Mouse (Mus musculus): Measurements from ENCODE around the gene Sox13. TPM values are rescaled to one million over a fixed set of nuclear protein-coding genes. Genes with fewer than 3 reads are reported as not detected.
"Not testable (repeated sequence)": the region's sequence is repeated elsewhere in the genome, so short reads cannot be mapped to it uniquely, and the experiment has no call there.

Gene Sox13
- polyA plus RNA-seq, 1 experiment = 45.6 TPM

- no peak for DNase-seq (ENCODE audit: low read depth)
Measured at GRCm38 (mm10) chr1:133367606-133368488, 56.3 kb downstream of the Sox13 start.

- DNase-seq (ENCODE audit: low read depth) = no peak
Measured at GRCm38 (mm10) chr1:133366951-133367605, 57.1 kb downstream of the Sox13 start.

GRCm38 (mm10) chr1:133364890-133365289 is 59.3 kb downstream of the Sox13 start:
- DNase-seq (ENCODE audit: low read depth) = no peak

- DNase-seq (ENCODE audit: low read depth) = no peak
Measured at GRCm38 (mm10) chr1:133364022-133364630, 60.1 kb downstream of the Sox13 start.

GRCm38 (mm10) chr1:133363276-133364021 is 60.7 kb downstream of the Sox13 start, which contains the start of gene Etnk2:
Etnk2 (plus strand) TSS chr1:133363572.
- no peak for DNase-seq (ENCODE audit: low read depth)

GRCm38 (mm10) chr1:133362103-133362502 is 62.1 kb downstream of the Sox13 start:
- no peak for DNase-seq (ENCODE audit: low read depth)

GRCm38 (mm10) chr1:133361006-133361405 is 63.2 kb downstream of the Sox13 start:
- DNase-seq (ENCODE audit: low read depth) = no peak

- no peak for DNase-seq (ENCODE audit: low read depth)
Measured at GRCm38 (mm10) chr1:133356330-133356729, 67.8 kb downstream of the Sox13 start.

GRCm38 (mm10) chr1:133355912-133356311 is 68.3 kb downstream of the Sox13 start:
- DNase-seq (ENCODE audit: low read depth) = no peak

GRCm38 (mm10) chr1:133355469-133355868 is 68.7 kb downstream of the Sox13 start:
- DNase-seq (ENCODE audit: low read depth) = no peak

- no peak for DNase-seq (ENCODE audit: low read depth)
Measured at GRCm38 (mm10) chr1:133353371-133353809, 70.8 kb downstream of the Sox13 start.

- DNase-seq (ENCODE audit: low read depth) = no peak
Measured at GRCm38 (mm10) chr1:133351762-133352161, 72.4 kb downstream of the Sox13 start.

GRCm38 (mm10) chr1:133350210-133350609 is 74.0 kb downstream of the Sox13 start, which contains the start of gene Ren1:
Ren1 (plus strand) TSS chr1:133350510.
- no peak for DNase-seq (ENCODE audit: low read depth)

GRCm38 (mm10) chr1:133347693-133348520 is 76.3 kb downstream of the Sox13 start:
- DNase-seq (ENCODE audit: low read depth) = no peak

GRCm38 (mm10) chr1:133347226-133347625 is 77.0 kb downstream of the Sox13 start:
- no peak for DNase-seq (ENCODE audit: low read depth)

- DNase-seq (ENCODE audit: low read depth) = no peak
Measured at GRCm38 (mm10) chr1:133346531-133346930, 77.6 kb downstream of the Sox13 start.

- DNase-seq (ENCODE audit: low read depth) = no peak
Measured at GRCm38 (mm10) chr1:133344357-133344756, 79.8 kb downstream of the Sox13 start.

GRCm38 (mm10) chr1:133340403-133340802 is 83.8 kb downstream of the Sox13 start:
- DNase-seq (ENCODE audit: low read depth) = not testable (repeated sequence)

GRCm38 (mm10) chr1:133333937-133334336 is 90.2 kb downstream of the Sox13 start:
- DNase-seq (ENCODE audit: low read depth) = no peak

- no peak for DNase-seq (ENCODE audit: low read depth)
Measured at GRCm38 (mm10) chr1:133332656-133333430, 91.3 kb downstream of the Sox13 start.
